Mouse (Mus musculus) hematopoietic stem cell, adult 5-6 weeks (primary cell): ENCODE data around the gene Sipa1l3. TPM values are rescaled to one million over a fixed set of nuclear protein-coding genes. Genes with fewer than 3 reads are reported as not detected.

Source experiments
- ATAC-seq, 2 experiments: fragments of 125-278 bp in 1 of 2; replicated peaks in 1 of 2; 2 replicates each; pipeline ENCODE4 v1.8.0; 2016 to 2017; ENCODE audit warnings: inconsistent platforms in 2 of 2, mild to moderate bottlenecking in 2 of 2, moderate number of reproducible peaks in 2 of 2, low read depth in 1 of 2, moderate TSS enrichment in 1 of 2; ENCODE audit not compliant: low FRiP score in 2 of 2, poor library complexity in 2 of 2, severe bottlenecking in 2 of 2, insufficient read depth in 1 of 2, low TSS enrichment in 1 of 2
- total RNA-seq: library from RNA; stranded (forward); fragments of 172-1452, 232-1000 nt; gene quantifications from 2 replicates; pipeline ENCODE4 v1.2.3, GENCODE M21; 2017

The Sipa1l3 gene
- total RNA-seq, 1 experiment from 2014 or later: 15.5 TPM

- peak; percentile 47 to 62; a peak in 3 of 4 replicates for ATAC-seq
Measured at GRCm38 (mm10) chr7:29461557-29461956, 56.9 kb downstream of the Sipa1l3 start.

GRCm38 (mm10) chr7:29458889-29459740 is 59.3 kb downstream of the Sipa1l3 start:
- ATAC-seq: no peak

- ATAC-seq: no peak
Measured at GRCm38 (mm10) chr7:29457772-29458171, 60.7 kb downstream of the Sipa1l3 start.

GRCm38 (mm10) chr7:29456716-29457115 is 61.7 kb downstream of the Sipa1l3 start:
- ATAC-seq: no peak

- ATAC-seq: no peak
Measured at GRCm38 (mm10) chr7:29455591-29455990, 62.9 kb downstream of the Sipa1l3 start.

- ATAC-seq: no peak
Measured at GRCm38 (mm10) chr7:29454965-29455364, 63.5 kb downstream of the Sipa1l3 start.

- 0 out of 4 replicates have a peak, but pooled peaks of 1 of the 2 experiments have one; percentile 9 for ATAC-seq
Measured at GRCm38 (mm10) chr7:29452991-29453741, 65.3 kb downstream of the Sipa1l3 start.

GRCm38 (mm10) chr7:29452381-29452780 is 66.1 kb downstream of the Sipa1l3 start:
- ATAC-seq: no peak

GRCm38 (mm10) chr7:29450175-29450574 is 68.3 kb downstream of the Sipa1l3 start:
- no peak for ATAC-seq

GRCm38 (mm10) chr7:29448830-29449229 is 69.6 kb downstream of the Sipa1l3 start:
- no peak for ATAC-seq

GRCm38 (mm10) chr7:29447147-29447829 is 71.2 kb downstream of the Sipa1l3 start:
- peak in 1 of 2 experiments; percentile 47; a peak in 1 of 4 replicates for ATAC-seq

- ATAC-seq: no peak
Measured at GRCm38 (mm10) chr7:29446156-29446555, 72.3 kb downstream of the Sipa1l3 start.

GRCm38 (mm10) chr7:29444527-29444926 is 73.9 kb downstream of the Sipa1l3 start:
- ATAC-seq: no peak

- no peak for ATAC-seq
Measured at GRCm38 (mm10) chr7:29444070-29444469, 74.4 kb downstream of the Sipa1l3 start.

- no peak for ATAC-seq
Measured at GRCm38 (mm10) chr7:29441793-29442192, 76.6 kb downstream of the Sipa1l3 start.

- ATAC-seq: no peak
Measured at GRCm38 (mm10) chr7:29441151-29441550, 77.3 kb downstream of the Sipa1l3 start.

- ATAC-seq: no peak
Measured at GRCm38 (mm10) chr7:29438655-29439282, 79.7 kb downstream of the Sipa1l3 start.
